Mouse (Mus musculus) liver, embryonic 14.5 days (tissue): ENCODE measurements around the gene C1qb. TPM values are rescaled to one million over a fixed set of nuclear protein-coding genes. Genes with fewer than 3 reads are reported as not detected.

Experiments used
- ATAC-seq: fragments of 200-750 bp; cut with Nextera tagmentation; 2 replicates; pipeline ENCODE4 v1.8.0; 2017; ENCODE audit warnings: moderate number of reproducible peaks, mild to moderate bottlenecking, moderate library complexity; ENCODE audit not compliant: insufficient read depth
- DNase-seq, 3 experiments: peaks; one replicate each; pipeline ENCODE4 v3.0.0-alpha.2; 2012 to 2013; ENCODE audit warnings: low read depth in 3 of 3, low spot score in 3 of 3
- H3K27ac ChIP-seq: fragments of 300-500 bp; sonication (generic); 2 replicates; pipeline ENCODE4 v1.5.1; 2014; ENCODE audit warnings: moderate library complexity, mild to moderate bottlenecking, control low read depth, inconsistent platforms
- H3K27me3 ChIP-seq: fragments of 300-500 bp; sonication (generic); 2 replicates; pipeline ENCODE4 v1.6.1; 2014; ENCODE audit warnings: mild to moderate bottlenecking, low read length, moderate library complexity; ENCODE audit not compliant: control insufficient read depth, insufficient read depth
- H3K36me3 ChIP-seq: fragments of 300-500 bp; sonication (generic); replicated peaks from 2 replicates; pipeline ENCODE4 v1.6.1; 2014; ENCODE audit warnings: low read depth; ENCODE audit not compliant: control insufficient read depth, insufficient read depth
- H3K4me1 ChIP-seq, 2 experiments: fragments of 200-500 bp in 1 of 2; fragments of 300-500 bp in 1 of 2; sonication (generic) in 1 of 2; replicated peaks; 2 replicates each; pipeline ENCODE4 v1.6.1; 2012 to 2014; ENCODE audit warnings: antibody characterized with exemption in 1 of 2, inconsistent platforms in 1 of 2, low read length in 1 of 2; ENCODE audit not compliant: control insufficient read depth in 2 of 2, insufficient read depth in 2 of 2
- H3K4me2 ChIP-seq: fragments of 300-500 bp; sonication (generic); 2 replicates; pipeline ENCODE4 v1.6.1; 2014; ENCODE audit warnings: low read depth, mild to moderate bottlenecking, control low read depth, moderate library complexity
- H3K4me3 ChIP-seq, 2 experiments: fragments of 200-500 bp in 1 of 2; fragments of 300-500 bp in 1 of 2; sonication (generic) in 1 of 2; 2 replicates each; pipeline ENCODE4 v1.5.1; 2012 to 2014; ENCODE audit warnings: low read depth in 2 of 2, low read length in 2 of 2, mild to moderate bottlenecking in 2 of 2, control low read depth in 1 of 2, inconsistent platforms in 1 of 2, moderate library complexity in 1 of 2; ENCODE audit not compliant: insufficient read depth in 1 of 2
- H3K9ac ChIP-seq: fragments of 300-500 bp; sonication (generic); replicated peaks from 2 replicates; pipeline ENCODE4 v1.6.1; 2014; ENCODE audit warnings: mild to moderate bottlenecking, control low read depth, moderate library complexity
- H3K9me3 ChIP-seq: fragments of 300-500 bp; sonication (generic); 2 replicates; pipeline ENCODE4 v1.6.1; 2016; ENCODE audit warnings: low read length, mixed read lengths; ENCODE audit not compliant: control insufficient read depth
- CTCF ChIP-seq: IDR thresholded peaks from 2 replicates; pipeline ENCODE4 v1.5.1; 2016; ENCODE audit warnings: antibody characterized with exemption, low read depth, control low read depth
- EP300 ChIP-seq: IDR thresholded peaks from 2 replicates; pipeline ENCODE4 v1.6.1; 2016; ENCODE audit warnings: antibody characterized with exemption, low read depth
- WGBS: fragments of 180-500 bp; shearing (Covaris S2); extraction: QIAGEN DNeasy Blood & Tissue Kit; methylation state at CpG from one replicate; pipeline ENCODE4 v1.1.7; 2014; ENCODE audit not compliant: insufficient replicate concordance; 5-methylcytosine and 5-hydroxymethylcytosine counted together
- polyA plus RNA-seq, 2 experiments: library from polyadenylated mRNA; depleted of rRNA in 1 of 2; stranded (reverse) in 1 of 2; unstranded in 1 of 2; fragments of >200 nt; fragmentation: Nextera tagmentation in 1 of 2; extraction: Ambion mirVana in 1 of 2; gene quantifications; 2 replicates each; pipeline versions ENCODE4 v1.2.1 to v1.2.3; 2012 to 2014

C1qb gene
- polyA plus RNA-seq, 2 experiments: 57.9 to 100 TPM

DNA sequence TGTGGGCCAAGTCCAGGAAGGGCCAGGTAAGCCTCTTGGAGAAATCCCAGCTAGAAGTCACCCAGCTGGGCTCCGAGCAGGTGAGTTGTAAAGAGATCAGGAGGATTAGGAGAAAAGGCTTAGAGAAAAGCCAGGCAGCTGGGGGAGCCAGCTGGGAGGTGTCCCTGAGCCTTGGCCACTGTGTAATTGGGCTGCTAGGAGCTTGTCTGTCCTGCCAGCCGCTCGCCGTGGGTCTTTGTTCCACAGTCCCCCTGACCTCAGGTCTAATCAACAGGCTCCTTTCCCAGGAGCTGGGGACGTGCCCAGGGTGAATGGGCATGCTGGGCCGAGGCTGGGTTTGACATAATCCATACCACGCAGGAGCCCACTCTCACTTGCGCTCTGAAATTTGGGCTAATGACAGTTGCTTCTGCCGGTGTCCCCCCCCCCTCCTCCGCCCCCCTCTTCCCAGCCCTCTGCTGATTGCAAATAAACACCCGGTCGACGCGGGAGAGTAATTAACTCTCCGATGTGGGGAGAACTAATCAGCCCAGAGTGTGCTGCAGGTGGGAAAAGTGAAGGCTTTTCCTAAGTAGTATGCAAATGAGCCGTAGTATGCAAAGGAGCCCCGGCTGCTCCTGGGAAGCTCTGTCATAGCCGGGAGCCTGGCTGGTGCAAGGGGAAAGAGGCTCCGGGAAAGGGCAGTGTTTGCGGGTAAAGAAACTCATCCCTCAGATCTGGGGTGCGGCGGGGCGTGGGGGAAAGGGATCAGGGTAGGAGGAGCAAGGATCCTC is 19.0 kb upstream of the C1qb start:
- H3K27me3 ChIP-seq: peaks cover 18% of the 10 kb centered on the region
- no peak overlapping the region for H3K4me2 ChIP-seq
- ATAC-seq: no peak
- H3K27ac ChIP-seq: no peak overlapping the region
- WGBS: 3% methylated on average over 23 of the region's 23 CpGs
- H3K9ac ChIP-seq: no peak overlapping the region
- no peak for DNase-seq
- H3K4me1 ChIP-seq: no peaks in the 10 kb centered on the region
- TF ChIP-seq EP300: no peak
- TF ChIP-seq CTCF: no peak
- H3K36me3 ChIP-seq: no peaks in the 10 kb centered on the region
- H3K4me3 ChIP-seq: no peak overlapping the region
- H3K9me3 ChIP-seq: no peaks in the 10 kb centered on the region

DNA sequence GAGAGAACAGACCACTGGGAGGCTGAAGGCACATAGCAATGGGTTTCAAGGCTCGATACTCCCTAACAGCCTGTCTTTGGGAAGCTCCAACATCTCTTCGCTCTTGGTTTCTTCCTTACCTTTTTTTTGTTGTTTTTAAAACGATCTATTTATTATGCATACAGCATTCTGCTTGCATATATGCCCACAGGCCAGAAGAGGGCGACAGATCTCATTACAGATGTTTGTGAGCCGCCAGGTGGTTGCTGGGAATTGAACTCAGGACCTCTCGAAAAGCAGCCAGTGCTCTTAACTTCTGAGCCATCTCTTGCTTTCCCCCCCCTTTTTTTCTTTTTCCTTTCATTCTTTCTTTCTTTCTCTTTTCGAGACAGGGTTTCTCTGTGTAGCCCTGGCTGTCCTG is 13.2 kb upstream of the C1qb start:
- Histone ChIP-seq H3K9ac (no peak overlapping the region), H3K36me3 (no peaks in the 10 kb centered on the region), H3K9me3 (no peaks in the 10 kb centered on the region), H3K4me2 (no peak overlapping the region), H3K27ac (no peak overlapping the region), H3K4me3 (no peak overlapping the region), H3K27me3 (peaks cover 4% of the 10 kb centered on the region; the same call in 1 of the 2 replicates), H3K4me1 (no peaks in the 10 kb centered on the region)
- ATAC-seq (no peak), DNase-seq (no peak)
- 43% methylated on average over 7 of the region's 7 CpGs for WGBS
- peak; percentile 44 for TF ChIP-seq CTCF
- no peak for TF ChIP-seq EP300

DNA sequence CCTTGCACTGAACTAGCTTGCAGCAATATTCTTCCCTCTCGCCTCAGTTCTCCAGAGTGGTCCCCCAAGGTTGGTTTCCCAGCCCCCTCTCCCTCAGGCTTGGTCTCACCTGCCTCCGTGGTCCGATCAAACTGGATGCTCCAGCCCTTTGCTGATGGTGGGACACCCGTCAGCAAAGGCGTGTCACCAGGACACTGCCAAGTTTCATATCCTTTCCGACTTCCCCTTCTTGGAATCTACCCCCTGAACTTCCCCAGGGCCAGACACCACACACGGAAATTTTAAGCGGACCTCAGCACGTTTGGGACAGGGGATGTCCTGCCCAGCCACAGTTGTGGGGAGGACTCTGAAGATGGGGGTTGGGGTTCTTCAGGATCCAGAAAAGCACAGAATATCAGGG is 12.7 kb upstream of the C1qb start, which contains the start of gene C1qa:
TSS of gene C1qa (minus strand) at position 167 of the 400 bp plus-strand sequence.
- H3K4me3 ChIP-seq: no peak within 1 kb of the TSS
- peaks cover 4% of the 10 kb centered on the region; the same call in 1 of the 2 replicates for H3K27me3 ChIP-seq
- WGBS: 49% methylated on average over 9 of the region's 9 CpGs
- no peak within 1 kb of the TSS for H3K9ac ChIP-seq
- no peak within 1 kb of the TSS for H3K27ac ChIP-seq
- ATAC-seq (no peak), DNase-seq (no peak)
- TF ChIP-seq EP300: no peak
- TF ChIP-seq CTCF: no peak
- no peak within 1 kb of the TSS for H3K4me2 ChIP-seq
- H3K9me3 ChIP-seq: no peaks in the 10 kb centered on the region
- no peaks in the 10 kb centered on the region for H3K36me3 ChIP-seq
- no peaks in the 10 kb centered on the region for H3K4me1 ChIP-seq

DNA sequence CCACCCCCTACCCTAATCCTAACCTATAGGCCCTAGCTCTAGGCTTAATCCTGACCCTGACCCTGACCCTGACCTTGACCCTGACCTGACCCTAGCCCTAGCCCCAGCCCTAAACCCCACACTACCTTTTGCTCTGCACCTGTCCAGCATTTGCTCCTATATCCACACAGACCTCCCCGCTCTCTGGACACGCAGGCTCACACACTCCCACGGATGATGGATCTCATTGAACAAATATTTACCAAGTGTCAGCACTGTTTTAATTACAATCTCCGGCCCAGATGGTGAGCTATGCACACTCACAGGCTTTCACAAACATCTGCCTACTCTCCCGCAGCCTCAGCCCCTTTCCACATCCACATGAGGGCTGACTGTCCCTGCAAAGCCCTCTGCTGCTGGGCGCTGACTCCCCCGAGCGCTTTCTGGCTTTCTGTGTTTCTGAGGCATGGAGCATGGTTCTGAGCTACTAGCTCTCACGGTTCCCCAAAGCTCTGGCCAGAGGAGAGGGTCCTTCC is 12.2 kb upstream of the C1qb start:
- DNase-seq (no peak), ATAC-seq (no peak)
- H3K4me1 ChIP-seq: no peaks in the 10 kb centered on the region
- no peak overlapping the region for H3K4me2 ChIP-seq
- no peaks in the 10 kb centered on the region for H3K9me3 ChIP-seq
- no peak overlapping the region for H3K27ac ChIP-seq
- no peak overlapping the region for H3K4me3 ChIP-seq
- WGBS: 51% methylated on average over 9 of the region's 9 CpGs
- peaks cover 4% of the 10 kb centered on the region; the same call in 1 of the 2 replicates for H3K27me3 ChIP-seq
- H3K36me3 ChIP-seq: no peaks in the 10 kb centered on the region
- H3K9ac ChIP-seq: no peak overlapping the region
- TF ChIP-seq EP300: no peak
- TF ChIP-seq CTCF: no peak

GRCm38 (mm10) chr4:136896461-136896860 is 10.5 kb upstream of the C1qb start:
- no peak overlapping the region for H3K4me2 ChIP-seq
- no peaks in the 10 kb centered on the region for H3K36me3 ChIP-seq
- H3K27ac ChIP-seq: no peak overlapping the region
- WGBS: 21% methylated on average over 10 of the region's 10 CpGs
- TF ChIP-seq CTCF (no peak), EP300 (no peak)
- H3K9ac ChIP-seq: no peak overlapping the region
- H3K4me1 ChIP-seq: no peaks in the 10 kb centered on the region
- DNase-seq (no peak), ATAC-seq (no peak)
- H3K9me3 ChIP-seq: no peaks in the 10 kb centered on the region
- H3K27me3 ChIP-seq: peaks cover 4% of the 10 kb centered on the region; the same call in 1 of the 2 replicates
- no peak overlapping the region for H3K4me3 ChIP-seq
